Mouse (Mus musculus) thymus, adult 2 months (tissue): ENCODE measurements around the gene Cyp20a1.

Experiments
- CTCF ChIP-seq: fragments of 200-500 bp; IDR thresholded peaks from 2 replicates; pipeline ENCODE4 v1.5.1; 2012; ENCODE audit warnings: mild to moderate bottlenecking, control low read depth, low read length, moderate library complexity, borderline replicate concordance; ENCODE audit not compliant: control insufficient read depth, poor library complexity, insufficient read depth; ENCODE audit errors: extremely low read depth
- POLR2A ChIP-seq: fragments of 200-500 bp; IDR thresholded peaks from 2 replicates; pipeline ENCODE4 v1.6.1; 2012; ENCODE audit warnings: mild to moderate bottlenecking, low read length, control low read depth, moderate library complexity; ENCODE audit not compliant: control insufficient read depth, poor library complexity, insufficient read depth; ENCODE audit errors: extremely low read depth

DNA sequence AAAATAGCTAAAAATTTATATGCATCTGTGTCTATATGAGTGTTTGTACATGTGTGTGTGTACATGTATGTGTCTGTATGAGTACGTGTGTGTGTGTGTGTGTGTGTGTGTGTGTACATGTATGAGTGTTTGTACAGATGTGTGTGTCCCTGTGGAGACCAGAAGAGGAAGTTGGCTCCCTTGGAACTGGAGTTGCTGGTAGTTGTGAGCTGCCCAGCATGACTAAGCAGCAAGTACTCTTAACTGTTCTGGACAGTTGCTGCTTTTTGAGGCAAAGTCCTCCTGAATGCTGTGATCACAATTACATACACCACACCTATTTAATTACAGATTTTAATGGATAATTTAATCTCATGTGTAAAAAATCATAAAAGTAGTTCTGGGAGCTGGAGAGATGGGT lies 33.4 kb downstream of the Cyp20a1 start:
- TF ChIP-seq CTCF = no peak
- TF ChIP-seq POLR2A = no peak
